In genomic region chr2:138648616-138649015, GRCm38 (mm10) we compare ENCODE assay signal across 15 mouse cellular contexts.
"Had no signal": no experiment of that assay in that cellular context is flagged by ENCODE, and none has a peak within 500 bp of the region (broad histone marks: within the 10 kb centered on the region; RNA-seq: fewer than 3 reads in every experiment).

No protein-coding gene starts in this region.

- H3K4me3 ChIP-seq: limb, embryonic 12.5 days; liver, embryonic 13.5 days; lung, embryonic 15.5 days; megakaryocyte, embryonic 14.5 days; midbrain, embryonic 13.5 days; stomach, embryonic 15.5 days had no signal

- H3K27ac ChIP-seq: limb, embryonic 12.5 days; liver, embryonic 13.5 days; lung, embryonic 15.5 days; macrophage; midbrain, embryonic 13.5 days; stomach, embryonic 15.5 days had no signal

- ATAC-seq: liver, postnatal 0 days; midbrain, embryonic 13.5 days had no signal

- H3K4me2 ChIP-seq: limb, embryonic 12.5 days; liver, embryonic 13.5 days; lung, embryonic 15.5 days; midbrain, embryonic 13.5 days; stomach, embryonic 15.5 days had no signal

- H3K9ac ChIP-seq: limb, embryonic 12.5 days; liver, embryonic 13.5 days; liver, postnatal 0 days; lung, embryonic 15.5 days; midbrain, embryonic 13.5 days; stomach, embryonic 15.5 days had no signal

- DNase-seq: kidney, postnatal 10 days; kidney, postnatal 4 days; liver; liver, embryonic 13.5 days; liver, postnatal 0 days; lung, postnatal 14 days; right cerebral cortex, postnatal 14 days; thymus, adult 2 months; thymus, postnatal 25 days had no signal

- H3K9me3 ChIP-seq: limb, embryonic 12.5 days; liver, embryonic 13.5 days; lung, embryonic 15.5 days; midbrain, embryonic 13.5 days; stomach, embryonic 15.5 days had no signal

- H3K4me1 ChIP-seq: limb, embryonic 12.5 days; liver, embryonic 13.5 days; lung, embryonic 15.5 days; megakaryocyte, embryonic 14.5 days; stomach, embryonic 15.5 days had no signal

- H3K27me3 ChIP-seq: limb, embryonic 12.5 days; liver, embryonic 13.5 days; lung, embryonic 15.5 days; megakaryocyte, embryonic 14.5 days; midbrain, embryonic 13.5 days; stomach, embryonic 15.5 days had no signal

- H3K36me3 ChIP-seq: limb, embryonic 12.5 days; liver, embryonic 13.5 days; lung, embryonic 15.5 days; midbrain, embryonic 13.5 days; stomach, embryonic 15.5 days had no signal
